Mouse (Mus musculus): ENCODE data around the gene Fgf22.

Gene Fgf22

DNA sequence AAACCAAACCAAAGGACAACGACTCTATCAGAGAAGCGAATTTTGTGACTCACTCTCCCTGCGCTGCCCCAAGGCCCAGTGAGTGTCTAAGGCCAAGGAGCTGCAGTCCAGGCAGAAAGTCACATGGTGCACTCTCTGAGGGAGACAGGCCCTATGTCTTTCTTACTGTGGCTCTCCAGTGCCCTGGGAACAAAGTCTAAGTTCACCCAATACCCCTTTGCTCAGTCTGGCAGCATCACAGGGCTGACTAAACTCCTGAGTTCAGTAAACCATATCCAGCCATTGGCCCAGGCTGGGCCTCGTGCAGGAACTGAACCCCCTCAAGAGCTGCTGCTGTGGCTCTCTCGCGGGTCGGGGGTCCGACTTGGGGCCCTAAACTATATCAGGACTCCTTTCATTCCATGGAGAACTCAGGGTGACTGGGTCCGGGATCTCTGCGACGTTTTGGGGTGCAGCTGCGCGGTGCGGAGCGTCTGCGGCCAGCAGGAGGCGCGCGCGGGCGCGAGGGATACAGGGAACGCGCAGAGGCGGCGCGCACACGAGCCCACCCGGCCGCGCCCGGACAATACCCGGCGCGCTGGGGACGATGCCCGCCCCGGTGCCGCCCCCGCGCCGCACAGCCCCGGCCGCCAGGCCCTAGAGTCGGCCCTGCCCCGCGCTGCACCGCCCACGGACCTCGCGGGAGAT, 38.3 kb downstream of the Fgf22 start, which contains the start of gene Palm:
Gene Palm (plus strand): TSS at position 522 of the 687 bp plus-strand sequence.
- DNase-seq (ENCODE audit: low spot score): peak; percentile 88

DNA sequence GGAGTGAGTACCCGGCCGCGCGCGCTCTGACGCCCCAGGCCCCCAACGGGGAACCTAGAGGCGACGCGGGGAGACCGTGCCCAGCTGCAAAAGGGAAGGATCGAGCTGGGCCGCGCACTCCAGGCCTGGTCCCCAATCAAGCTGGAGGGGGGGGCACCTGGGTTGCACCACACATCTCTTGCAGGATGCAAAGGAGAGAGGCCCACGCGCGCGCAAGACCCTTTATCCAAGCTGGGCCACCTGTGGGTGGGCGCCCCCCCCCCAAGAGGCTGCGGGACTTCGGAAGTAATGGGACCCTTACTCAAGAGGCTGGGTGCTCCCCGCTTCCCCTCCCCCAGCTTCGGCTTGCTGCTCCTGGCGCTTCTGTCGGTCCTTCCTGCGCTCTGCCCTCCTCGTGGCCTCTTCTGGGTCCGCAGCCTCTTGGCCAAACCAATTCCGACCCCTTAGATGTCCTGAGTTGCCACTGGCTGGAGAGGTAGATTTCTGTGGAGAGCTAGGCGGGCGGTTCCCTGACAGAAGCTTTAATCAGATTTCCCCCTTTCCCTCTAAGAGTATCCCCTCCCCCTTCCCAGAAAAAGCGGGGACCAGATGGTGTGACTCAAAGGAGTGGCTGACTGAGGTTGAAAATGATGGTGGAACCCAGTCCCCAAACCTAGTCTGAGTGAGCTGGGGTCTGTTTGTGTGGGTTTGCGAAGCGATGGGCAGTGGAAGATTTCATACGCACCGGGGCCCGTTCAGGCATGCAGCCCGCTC, 39.0 kb downstream of the Fgf22 start:
- DNase-seq (ENCODE audit: low spot score): peak; percentile 56

DNA sequence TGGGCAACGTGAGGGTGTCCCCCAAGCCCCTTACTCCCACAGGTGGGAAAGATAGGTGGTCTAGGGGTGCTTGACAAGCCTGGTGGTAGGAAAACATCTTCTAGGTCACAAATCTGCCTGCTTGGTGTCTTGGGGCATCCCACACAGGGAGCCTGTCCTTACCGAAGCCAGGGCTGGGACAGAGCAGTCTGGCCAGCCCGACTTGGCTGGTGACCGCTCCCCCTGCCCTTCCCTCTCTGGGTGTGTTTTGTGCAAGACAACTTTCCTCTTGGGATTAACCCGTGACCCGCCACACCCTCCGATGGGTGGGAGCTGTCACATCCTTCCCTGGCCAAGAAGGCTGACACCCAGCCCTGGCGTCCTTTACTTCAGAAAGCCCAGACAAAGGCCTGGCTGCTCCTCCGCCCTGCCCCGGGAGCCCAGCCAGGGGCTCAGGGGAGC, 39.6 kb downstream of the Fgf22 start:
- peak; percentile 58 for DNase-seq (ENCODE audit: low spot score)

DNA sequence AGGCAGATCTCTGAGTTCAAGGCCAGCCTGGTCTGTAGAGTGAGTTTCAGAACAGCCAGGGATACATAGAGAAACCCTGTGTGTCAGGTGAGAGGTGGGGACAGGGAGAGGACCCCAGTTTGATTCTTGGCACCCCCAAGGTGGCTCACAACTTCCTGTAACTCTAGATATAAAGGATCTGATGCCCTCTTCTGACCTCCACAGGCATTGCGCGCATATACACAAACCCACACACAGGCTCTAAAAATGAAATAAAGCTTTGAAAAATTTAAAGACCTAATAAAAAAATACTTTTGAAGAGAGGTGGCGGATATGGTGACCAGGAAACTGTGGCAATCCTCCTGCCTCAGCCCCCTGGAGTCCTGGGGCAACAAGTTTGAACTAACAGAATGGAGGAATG, 41.0 kb downstream of the Fgf22 start:
- DNase-seq (ENCODE audit: low spot score): no peak

DNA sequence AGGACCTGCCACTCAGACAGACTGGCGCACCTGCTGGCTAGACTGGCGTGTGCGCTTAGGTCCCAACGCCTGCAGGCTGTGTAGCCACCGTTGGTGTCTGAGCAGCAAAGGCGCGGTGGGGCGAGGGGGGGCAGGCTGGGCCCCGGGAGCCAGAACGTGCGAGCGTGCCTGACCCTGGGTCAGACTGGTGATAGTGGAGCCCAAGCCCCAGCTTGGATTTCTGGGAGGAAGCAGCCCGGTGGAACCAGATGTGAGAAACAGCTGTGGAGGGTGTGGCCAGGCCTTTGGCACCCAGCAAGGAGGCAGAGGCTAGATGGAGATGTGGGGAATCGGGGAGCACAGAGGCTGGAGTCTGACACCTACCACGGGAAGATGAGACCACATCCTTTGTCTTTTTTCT, 42.5 kb downstream of the Fgf22 start:
- DNase-seq (ENCODE audit: low spot score): no peak

DNA sequence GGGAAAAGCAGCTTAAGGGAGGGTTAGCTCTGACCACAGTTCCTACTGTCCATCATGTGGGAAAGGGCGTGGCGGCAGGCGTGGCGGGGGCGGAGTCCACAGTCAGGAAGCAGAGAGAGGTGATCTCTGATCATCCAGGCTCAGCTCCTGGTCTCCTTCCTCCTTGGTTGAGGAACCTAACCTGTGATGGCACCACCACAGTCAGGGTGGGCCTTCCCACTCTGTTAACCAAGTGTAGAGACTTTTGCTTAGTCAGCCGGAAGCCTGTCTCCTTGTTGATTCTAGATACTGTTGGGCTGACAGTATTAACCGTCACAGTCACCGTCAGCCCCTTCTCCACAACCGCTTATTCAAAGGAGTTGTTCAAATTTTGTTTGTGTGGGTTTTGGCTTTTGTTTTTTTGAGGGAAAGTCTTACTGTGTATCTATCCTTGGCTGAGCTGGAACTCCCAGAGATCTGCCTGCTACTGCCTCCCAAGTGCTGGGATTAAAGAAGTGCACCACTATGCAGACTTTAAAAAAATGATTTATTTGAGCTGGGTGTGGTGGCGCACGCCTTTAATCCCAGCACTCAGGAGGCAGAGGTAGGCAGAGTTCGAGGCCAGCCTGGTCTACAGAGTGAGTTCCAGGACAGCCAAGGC, 43.5 kb downstream of the Fgf22 start:
- no peak for DNase-seq (ENCODE audit: low spot score)

- no peak for DNase-seq (ENCODE audit: low spot score)
These were observed 45.6 kb downstream of the Fgf22 start for GRCm38 (mm10) chr10:79800508-79800907.

DNA sequence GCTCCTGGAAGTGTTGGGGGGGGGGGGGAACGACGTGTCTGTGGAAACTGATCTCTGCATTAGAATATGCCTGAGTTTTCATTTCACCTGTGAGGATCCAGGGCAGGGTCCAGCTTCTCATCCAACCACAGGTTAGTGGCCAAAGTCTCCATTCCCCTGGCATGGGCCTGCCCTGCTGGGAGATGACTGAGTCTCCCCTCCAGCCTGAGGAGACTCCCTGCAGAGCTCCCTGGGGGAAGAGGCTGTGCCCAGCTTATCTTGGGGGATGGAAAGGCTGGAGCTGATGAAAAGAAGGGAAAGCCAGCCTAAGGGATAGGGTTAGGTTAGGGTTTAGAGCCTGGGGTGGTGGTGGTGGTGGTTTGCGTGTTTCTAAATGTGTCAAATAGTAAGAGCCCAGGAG, 47.0 kb downstream of the Fgf22 start:
- no peak for DNase-seq (ENCODE audit: low spot score)

DNA sequence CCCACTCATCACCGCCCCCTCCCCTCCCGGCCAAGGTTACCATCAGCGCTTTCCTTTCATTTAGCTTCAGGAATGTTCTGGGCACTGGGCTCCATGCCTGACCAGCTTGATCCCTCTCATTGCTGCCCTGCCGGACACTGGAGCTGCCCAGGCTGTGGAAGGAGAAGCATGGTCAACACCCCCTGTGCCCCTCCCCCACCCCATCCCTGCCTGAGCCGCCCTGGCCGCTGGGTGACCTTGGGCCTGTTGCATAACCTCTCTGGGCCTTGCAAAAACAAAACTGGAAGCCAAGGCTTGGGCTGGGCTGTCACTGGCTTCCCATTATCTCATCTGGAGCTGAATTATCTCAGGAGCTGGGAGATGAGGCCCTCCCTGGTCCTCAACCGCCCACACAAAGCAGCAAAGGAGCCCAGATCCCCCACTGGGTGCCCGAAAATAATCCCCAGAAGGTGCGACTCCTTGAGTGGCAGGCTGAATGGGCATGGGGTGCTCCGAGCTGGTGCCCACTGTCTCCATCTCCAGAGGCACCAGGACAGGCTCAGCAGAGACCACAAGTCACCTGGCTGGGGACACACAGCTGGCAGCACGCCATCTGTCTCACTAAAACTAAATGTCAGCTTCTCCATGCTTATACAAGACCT, 47.6 kb downstream of the Fgf22 start:
- DNase-seq (ENCODE audit: low spot score): peak; percentile 36

DNA sequence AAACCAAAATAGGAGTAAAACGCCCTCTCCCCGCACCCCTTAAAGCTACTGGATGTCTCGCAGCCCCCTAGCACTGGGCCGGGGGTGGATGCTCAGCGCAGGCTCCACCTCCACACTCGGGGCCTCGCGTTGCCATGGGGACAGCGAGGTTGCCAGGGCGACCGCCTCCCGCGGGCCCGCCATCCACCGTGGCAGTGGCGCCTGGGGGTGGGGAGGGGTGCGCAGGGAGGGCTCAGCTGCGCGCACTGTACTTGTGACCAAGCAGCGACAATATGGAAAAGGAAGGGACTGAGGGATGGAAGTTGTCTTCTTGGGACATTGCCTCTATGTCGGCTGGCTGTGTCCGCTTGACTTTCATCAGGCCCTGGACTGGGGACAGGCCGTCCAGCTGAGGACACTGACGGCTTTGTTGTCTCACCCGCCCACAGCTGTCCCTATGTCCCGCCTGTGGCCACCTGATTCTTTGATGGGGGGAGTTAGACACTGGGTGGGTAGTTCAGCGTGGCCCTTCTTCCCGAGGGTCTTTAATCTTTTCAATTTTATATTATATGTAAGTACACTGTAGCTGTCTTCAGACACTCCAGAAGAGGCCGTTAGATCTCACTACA, 48.9 kb downstream of the Fgf22 start:
- peak; percentile 88 for DNase-seq (ENCODE audit: low spot score)

DNA sequence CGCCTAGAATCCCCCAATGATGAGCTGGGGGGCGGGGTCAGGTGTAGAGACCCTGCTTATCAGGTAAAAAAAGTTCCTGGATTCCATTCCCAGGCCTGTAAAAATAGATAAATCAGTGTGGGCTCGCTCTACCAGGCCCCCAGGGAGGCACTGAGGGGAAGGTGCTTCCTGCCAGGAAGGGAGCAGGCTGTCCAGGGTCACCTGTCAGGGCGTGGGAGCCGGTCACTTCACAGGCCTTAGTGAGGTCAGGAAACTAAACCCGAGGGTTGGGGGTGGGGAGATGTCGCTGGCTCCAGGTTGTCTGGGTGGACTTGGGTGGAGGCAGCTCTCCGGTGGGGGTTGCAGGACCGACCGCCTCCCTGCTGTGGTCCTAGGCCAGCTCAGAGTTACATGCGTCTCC, 50.8 kb downstream of the Fgf22 start:
- DNase-seq (ENCODE audit: low spot score): no peak

DNA sequence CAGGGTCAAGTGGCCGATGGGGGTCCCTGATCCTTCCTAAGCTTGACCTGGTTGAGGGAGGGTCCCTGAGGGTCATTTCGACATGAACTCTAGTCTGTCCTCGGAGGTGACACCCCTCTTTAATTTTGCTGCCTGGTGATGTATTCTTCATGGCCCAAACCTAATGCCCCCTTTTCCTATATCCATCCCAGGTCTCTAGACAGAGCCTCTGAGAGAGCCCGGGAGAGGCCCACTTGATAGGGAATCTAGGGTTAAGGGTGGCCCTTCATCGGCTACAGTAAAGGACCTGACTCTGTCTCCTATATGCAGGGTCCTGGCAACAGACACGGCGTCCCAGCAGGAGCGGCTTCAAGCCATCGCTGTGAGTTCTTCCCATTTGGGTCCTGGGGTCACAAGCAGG, 51.5 kb downstream of the Fgf22 start:
- no peak for DNase-seq (ENCODE audit: low spot score)

GRCm38 (mm10) chr10:79806972-79807371, 52.1 kb downstream of the Fgf22 start:
- DNase-seq (ENCODE audit: low spot score): no peak

DNA sequence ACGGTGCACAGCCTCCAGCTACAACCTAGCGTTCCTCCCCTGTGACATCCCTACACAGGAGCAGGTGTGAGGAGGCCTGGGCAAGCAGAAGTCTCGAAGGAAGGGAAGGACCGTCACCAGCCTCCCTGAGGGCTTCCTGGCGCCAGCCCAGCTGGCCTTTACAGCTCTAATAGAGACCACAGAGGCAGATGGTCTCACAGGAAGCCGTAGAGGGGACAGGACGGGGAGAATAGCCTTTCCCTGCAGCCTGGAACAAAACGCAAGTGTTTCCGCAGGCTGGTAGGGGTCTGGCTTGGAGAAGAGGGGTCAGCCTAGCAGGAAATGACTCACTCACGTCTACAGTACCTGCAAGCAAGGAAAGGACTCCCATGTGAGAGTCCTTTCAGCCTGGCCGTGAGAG, 53.0 kb downstream of the Fgf22 start:
- DNase-seq (ENCODE audit: low spot score): no peak
